Mouse (Mus musculus) limb, embryonic 13.5 days (tissue): ENCODE measurements around the gene Fam120a. TPM values are rescaled to one million over a fixed set of nuclear protein-coding genes. Genes with fewer than 3 reads are reported as not detected.
A peak's percentile ranks its signal among the peaks of the same experiment; 100 is the strongest.

Source experiments
- ATAC-seq: fragments of 200-750 bp; cut with Nextera tagmentation; 2 replicates; pipeline ENCODE4 v1.8.0; 2017; ENCODE audit warnings: low read depth, moderate number of reproducible peaks, moderate TSS enrichment; ENCODE audit not compliant: low FRiP score
- H3K27ac ChIP-seq: fragments of 300-500 bp; sonication (generic); 2 replicates; pipeline ENCODE4 v1.5.1; 2015; ENCODE audit warnings: inconsistent platforms, mild to moderate bottlenecking, moderate library complexity
- H3K27me3 ChIP-seq: fragments of 300-500 bp; sonication (generic); 2 replicates; pipeline ENCODE4 v1.6.1; 2015; ENCODE audit warnings: mild to moderate bottlenecking, inconsistent platforms
- H3K36me3 ChIP-seq: fragments of 300-500 bp; sonication (generic); 2 replicates; pipeline ENCODE4 v1.6.1; 2015; ENCODE audit warnings: inconsistent platforms, mild to moderate bottlenecking, moderate library complexity
- H3K4me1 ChIP-seq: fragments of 300-500 bp; sonication (generic); 2 replicates; pipeline ENCODE4 v1.6.1; 2015; ENCODE audit warnings: inconsistent platforms
- H3K4me2 ChIP-seq: fragments of 300-500 bp; sonication (generic); replicated peaks from 2 replicates; pipeline ENCODE4 v1.6.1; 2015; ENCODE audit warnings: inconsistent platforms, mild to moderate bottlenecking, moderate library complexity
- H3K4me3 ChIP-seq: fragments of 300-500 bp; sonication (generic); 2 replicates; pipeline ENCODE4 v1.5.1; 2015; ENCODE audit warnings: moderate library complexity, mild to moderate bottlenecking, inconsistent platforms
- H3K9ac ChIP-seq: fragments of 300-500 bp; sonication (generic); 2 replicates; pipeline ENCODE4 v1.6.1; 2015; ENCODE audit warnings: mild to moderate bottlenecking, inconsistent platforms
- H3K9me3 ChIP-seq: fragments of 300-500 bp; sonication (generic); 2 replicates; pipeline ENCODE4 v1.6.1; 2016; ENCODE audit warnings: inconsistent platforms
- WGBS: fragments of 180-500 bp; shearing (Covaris S2); methylation state at CpG from one replicate; pipeline ENCODE4 v1.1.7; 2015; 5-methylcytosine and 5-hydroxymethylcytosine counted together
- polyA plus RNA-seq: library from polyadenylated mRNA; unstranded; fragments of >200 nt; fragmentation: Nextera tagmentation; extraction: Ambion mirVana; gene quantifications from 2 replicates; pipeline ENCODE4 v1.2.1, GENCODE M21; 2015

Fam120a gene
- polyA plus RNA-seq, 1 experiment from 2014 or later: 22.0 TPM

- peak; percentile 58; the same call in 1 of the 2 replicates for ATAC-seq
- Histone ChIP-seq H3K27ac (peak overlapping the region; percentile 52; the same call in 1 of the 2 replicates), H3K36me3 (peaks cover 4% of the 10 kb centered on the region; the same call in 1 of the 2 replicates), H3K27me3 (no peaks in the 10 kb centered on the region), H3K9ac (no peak overlapping the region), H3K4me3 (no peak overlapping the region), H3K4me1 (peaks cover 67% of the 10 kb centered on the region), H3K9me3 (no peaks in the 10 kb centered on the region), H3K4me2 (peak overlapping the region; percentile 35)
- 20% methylated on average over 9 of the region's 9 CpGs for WGBS
Measured at GRCm38 (mm10) chr13:48863556-48863955, 104.3 kb downstream of the Fam120a start.

- H3K4me1 ChIP-seq: peaks cover 67% of the 10 kb centered on the region
- 91% methylated on average over 1 of the region's 1 CpGs for WGBS
- no peak overlapping the region for H3K27ac ChIP-seq
Measured at GRCm38 (mm10) chr13:48861913-48862312, 105.9 kb downstream of the Fam120a start.

GRCm38 (mm10) chr13:48858779-48859178 is 109.0 kb downstream of the Fam120a start:
- H3K27me3 ChIP-seq: no peaks in the 10 kb centered on the region
- H3K4me1 ChIP-seq: peaks cover 62% of the 10 kb centered on the region
- 72% methylated on average over 4 of the region's 4 CpGs for WGBS

More at GRCm38 (mm10) chr13:48861913-48862312, 105.9 kb downstream of the Fam120a start:
- no peak overlapping the region for H3K4me3 ChIP-seq
- H3K36me3 ChIP-seq: peaks cover 4% of the 10 kb centered on the region; the same call in 1 of the 2 replicates
- H3K9ac ChIP-seq: no peak overlapping the region
- H3K9me3 ChIP-seq: no peaks in the 10 kb centered on the region
- no peak overlapping the region for H3K4me2 ChIP-seq
- ATAC-seq: no peak
- no peaks in the 10 kb centered on the region for H3K27me3 ChIP-seq

GRCm38 (mm10) chr13:48858054-48858453 is 109.8 kb downstream of the Fam120a start:
- no peak overlapping the region for H3K9ac ChIP-seq
- H3K27ac ChIP-seq: peak overlapping the region; percentile 39; the same call in 1 of the 2 replicates
- no peaks in the 10 kb centered on the region for H3K27me3 ChIP-seq
- ATAC-seq: no peak
- no peak overlapping the region for H3K4me2 ChIP-seq
- no peaks in the 10 kb centered on the region for H3K9me3 ChIP-seq
- peaks cover 61% of the 10 kb centered on the region for H3K4me1 ChIP-seq
- 62% methylated on average over 6 of the region's 6 CpGs for WGBS
- H3K4me3 ChIP-seq: no peak overlapping the region
- peaks cover 4% of the 10 kb centered on the region; the same call in 1 of the 2 replicates for H3K36me3 ChIP-seq

More at GRCm38 (mm10) chr13:48858779-48859178, 109.0 kb downstream of the Fam120a start:
- H3K36me3 ChIP-seq: peaks cover 4% of the 10 kb centered on the region; the same call in 1 of the 2 replicates
- no peak overlapping the region for H3K27ac ChIP-seq
- no peak overlapping the region for H3K4me3 ChIP-seq
- no peak overlapping the region for H3K4me2 ChIP-seq
- H3K9me3 ChIP-seq: no peaks in the 10 kb centered on the region
- 0 out of 2 replicates have a peak overlapping the region, but pooled peaks have one; percentile 0 for H3K9ac ChIP-seq
- ATAC-seq: no peak

GRCm38 (mm10) chr13:48857246-48857932 is 110.4 kb downstream of the Fam120a start:
- H3K4me1 ChIP-seq: peaks cover 60% of the 10 kb centered on the region
- no peaks in the 10 kb centered on the region for H3K9me3 ChIP-seq
- peak overlapping the region; percentile 39; the same call in 1 of the 2 replicates for H3K27ac ChIP-seq
- peak overlapping the region; percentile 25 for H3K9ac ChIP-seq
- WGBS: 34% methylated on average over 7 of the region's 7 CpGs
- H3K4me3 ChIP-seq: no peak overlapping the region
- H3K27me3 ChIP-seq: no peaks in the 10 kb centered on the region
- peaks cover 4% of the 10 kb centered on the region; the same call in 1 of the 2 replicates for H3K36me3 ChIP-seq
- no peak overlapping the region for H3K4me2 ChIP-seq
- ATAC-seq: 0 out of 2 replicates have a peak, but pooled peaks have one; percentile 33

- Histone ChIP-seq H3K27me3 (no peaks in the 10 kb centered on the region), H3K9ac (no peak overlapping the region), H3K9me3 (no peaks in the 10 kb centered on the region), H3K27ac (no peak overlapping the region), H3K36me3 (no peaks in the 10 kb centered on the region; the same call in 1 of the 2 replicates), H3K4me2 (no peak overlapping the region), H3K4me1 (peaks cover 75% of the 10 kb centered on the region), H3K4me3 (no peak overlapping the region)
- 59% methylated on average over 3 of the region's 3 CpGs for WGBS
- ATAC-seq: no peak
Measured at GRCm38 (mm10) chr13:48853947-48854346, 113.9 kb downstream of the Fam120a start.

- Histone ChIP-seq H3K4me3 (no peak overlapping the region), H3K36me3 (peaks cover under 1% of the 10 kb centered on the region; the same call in 1 of the 2 replicates), H3K9ac (no peak overlapping the region), H3K9me3 (no peaks in the 10 kb centered on the region), H3K4me2 (no peak overlapping the region), H3K27me3 (no peaks in the 10 kb centered on the region), H3K27ac (no peak overlapping the region), H3K4me1 (peaks cover 72% of the 10 kb centered on the region)
- no peak for ATAC-seq
- WGBS: 32% methylated on average over 2 of the region's 2 CpGs
Measured at GRCm38 (mm10) chr13:48853475-48853874, 114.3 kb downstream of the Fam120a start.

- Histone ChIP-seq H3K9me3 (no peaks in the 10 kb centered on the region), H3K9ac (no peak overlapping the region), H3K4me2 (no peak overlapping the region), H3K27me3 (no peaks in the 10 kb centered on the region), H3K4me3 (no peak overlapping the region), H3K36me3 (peaks cover 3% of the 10 kb centered on the region; the same call in 1 of the 2 replicates), H3K27ac (no peak overlapping the region), H3K4me1 (peaks cover 70% of the 10 kb centered on the region)
- WGBS: 65% methylated on average over 3 of the region's 3 CpGs
- no peak for ATAC-seq
Measured at GRCm38 (mm10) chr13:48852859-48853258, 115.0 kb downstream of the Fam120a start.

- H3K36me3 ChIP-seq: peaks cover 3% of the 10 kb centered on the region; the same call in 1 of the 2 replicates
- WGBS: 87% methylated on average over 5 of the region's 5 CpGs
- ATAC-seq: no peak
Measured at GRCm38 (mm10) chr13:48851719-48852118, 116.1 kb downstream of the Fam120a start.

GRCm38 (mm10) chr13:48850771-48851170 is 117.0 kb downstream of the Fam120a start:
- Histone ChIP-seq H3K9me3 (no peaks in the 10 kb centered on the region), H3K27ac (peak overlapping the region; percentile 22; the same call in 1 of the 2 replicates), H3K36me3 (peaks cover 3% of the 10 kb centered on the region; the same call in 1 of the 2 replicates), H3K27me3 (no peaks in the 10 kb centered on the region), H3K4me2 (no peak overlapping the region), H3K4me1 (peaks cover 53% of the 10 kb centered on the region), H3K4me3 (no peak overlapping the region), H3K9ac (no peak overlapping the region)
- 61% methylated on average over 8 of the region's 8 CpGs for WGBS
- peak; percentile 33; the same call in 1 of the 2 replicates for ATAC-seq

More at GRCm38 (mm10) chr13:48851719-48852118, 116.1 kb downstream of the Fam120a start:
- Histone ChIP-seq H3K9ac (no peak overlapping the region), H3K4me2 (no peak overlapping the region), H3K4me1 (peaks cover 59% of the 10 kb centered on the region), H3K4me3 (no peak overlapping the region), H3K9me3 (no peaks in the 10 kb centered on the region), H3K27ac (no peak overlapping the region), H3K27me3 (no peaks in the 10 kb centered on the region)

GRCm38 (mm10) chr13:48850326-48850725 is 117.5 kb downstream of the Fam120a start:
- peaks cover 53% of the 10 kb centered on the region for H3K4me1 ChIP-seq
- H3K27ac ChIP-seq: no peak overlapping the region
- no peak for ATAC-seq
- no peaks in the 10 kb centered on the region for H3K27me3 ChIP-seq
- no peaks in the 10 kb centered on the region for H3K9me3 ChIP-seq
- WGBS: 91% methylated on average over 2 of the region's 2 CpGs
- H3K4me2 ChIP-seq: no peak overlapping the region
- no peak overlapping the region for H3K9ac ChIP-seq
- H3K36me3 ChIP-seq: peaks cover 3% of the 10 kb centered on the region; the same call in 1 of the 2 replicates
- no peak overlapping the region for H3K4me3 ChIP-seq

GRCm38 (mm10) chr13:48849155-48849554 is 118.7 kb downstream of the Fam120a start:
- H3K27me3 ChIP-seq: no peaks in the 10 kb centered on the region
- peaks cover 3% of the 10 kb centered on the region; the same call in 1 of the 2 replicates for H3K36me3 ChIP-seq
- H3K9me3 ChIP-seq: no peaks in the 10 kb centered on the region
- no peak overlapping the region for H3K4me2 ChIP-seq
- no peak overlapping the region for H3K4me3 ChIP-seq
- peak overlapping the region; percentile 16; the same call in 1 of the 2 replicates for H3K27ac ChIP-seq
- 31% methylated on average over 3 of the region's 3 CpGs for WGBS
- no peak for ATAC-seq
- H3K9ac ChIP-seq: no peak overlapping the region
- H3K4me1 ChIP-seq: peaks cover 44% of the 10 kb centered on the region
